Mouse (Mus musculus): ENCODE data around the gene Vps13c.
A peak's percentile ranks its signal among the peaks of the same experiment; 100 is the strongest.

The Vps13c gene

GRCm38 (mm10) chr9:67883349-67883984 is 43.3 kb downstream of the Vps13c start:
- DNase-seq, result no peak

GRCm38 (mm10) chr9:67884095-67884494 is 43.9 kb downstream of the Vps13c start:
- no peak for DNase-seq

GRCm38 (mm10) chr9:67886981-67887720 is 47.0 kb downstream of the Vps13c start:
- DNase-seq, result no peak

- no peak for DNase-seq
These were observed 53.3 kb downstream of the Vps13c start for GRCm38 (mm10) chr9:67893474-67893873.

- no peak for DNase-seq
These were observed 56.6 kb downstream of the Vps13c start for GRCm38 (mm10) chr9:67896646-67897295.

GRCm38 (mm10) chr9:67900398-67900797 is 60.2 kb downstream of the Vps13c start:
- no peak for DNase-seq

GRCm38 (mm10) chr9:67904355-67904754 is 64.2 kb downstream of the Vps13c start:
- DNase-seq, result no peak

GRCm38 (mm10) chr9:67905541-67905940 is 65.3 kb downstream of the Vps13c start:
- DNase-seq, result no peak

GRCm38 (mm10) chr9:67914681-67915080 is 74.5 kb downstream of the Vps13c start:
- DNase-seq, result no peak

- no peak for DNase-seq
These were observed 82.2 kb downstream of the Vps13c start for GRCm38 (mm10) chr9:67922350-67922749.

GRCm38 (mm10) chr9:67930629-67931028 is 90.4 kb downstream of the Vps13c start:
- peak in 1 of 2 experiments; percentile 9 for DNase-seq

GRCm38 (mm10) chr9:67937286-67937685 is 97.1 kb downstream of the Vps13c start:
- DNase-seq, result no peak

GRCm38 (mm10) chr9:67955466-67956010 is 115.3 kb downstream of the Vps13c start:
- DNase-seq, result no peak

- DNase-seq, result no peak
These were observed 121.8 kb downstream of the Vps13c start for GRCm38 (mm10) chr9:67961953-67962352.

GRCm38 (mm10) chr9:67965889-67966288 is 125.7 kb downstream of the Vps13c start:
- DNase-seq, result no peak

- DNase-seq, result no peak
These were observed 126.8 kb downstream of the Vps13c start for GRCm38 (mm10) chr9:67967011-67967410.

GRCm38 (mm10) chr9:67973451-67973850 is 133.3 kb downstream of the Vps13c start:
- DNase-seq, result no peak

GRCm38 (mm10) chr9:67975491-67975890 is 135.3 kb downstream of the Vps13c start:
- DNase-seq, result no peak

- no peak for DNase-seq
These were observed 166.4 kb downstream of the Vps13c start for GRCm38 (mm10) chr9:68006566-68006965.

- DNase-seq, result peak; percentile 86 to 90
These were observed 174.8 kb downstream of the Vps13c start for GRCm38 (mm10) chr9:68014991-68015396.

GRCm38 (mm10) chr9:68016255-68016954 is 176.2 kb downstream of the Vps13c start:
- DNase-seq, result peak; percentile 56 to 69

- no peak for DNase-seq
These were observed 180.7 kb downstream of the Vps13c start for GRCm38 (mm10) chr9:68020776-68021365.

Data from cerebellum, postnatal 25 days (tissue).